Mouse (Mus musculus): ENCODE data around the gene Prr5. TPM values are rescaled to one million over a fixed set of nuclear protein-coding genes. Genes with fewer than 3 reads are reported as not detected.
A peak's percentile ranks its signal among the peaks of the same experiment; 100 is the strongest.

Gene Prr5
- polyA plus RNA-seq, 2 experiments, result 3.0 to 5.2 TPM

GRCm38 (mm10) chr15:84705351-84705901, 36.0 kb downstream of the Prr5 start:
- WGBS (ENCODE audit: insufficient replicate concordance), result 58% methylated on average over 6 of the region's 6 CpGs

GRCm38 (mm10) chr15:84706983-84707619, 37.7 kb downstream of the Prr5 start:
- no peaks in the 10 kb centered on the region for H3K27me3 ChIP-seq (ENCODE audit: control insufficient read depth, insufficient read depth, low read length)
- H3K36me3 ChIP-seq (replicated peaks; ENCODE audit: control insufficient read depth, insufficient read depth, low read depth), result no peaks in the 10 kb centered on the region
- TF ChIP-seq CTCF (IDR thresholded peaks at IDR 0.05; ENCODE audit: low read depth) (no peak), EP300 (IDR thresholded peaks at IDR 0.05; ENCODE audit: low read depth) (no peak)
- 52% methylated on average over 6 of the region's 6 CpGs for WGBS (ENCODE audit: insufficient replicate concordance)
- peaks cover 0 to 4% of the 10 kb centered on the region in 2 experiments; a peak in 1 of 4 replicates for H3K4me1 ChIP-seq (replicated peaks; ENCODE audit: control insufficient read depth in 2 of 2, insufficient read depth in 2 of 2, low read length in 1 of 2)
- H3K27ac ChIP-seq, result no peak overlapping the region
- no peak overlapping the region for H3K4me2 ChIP-seq (ENCODE audit: low read depth)
- H3K9ac ChIP-seq (replicated peaks), result no peak overlapping the region
- peak; percentile 41; the same call in 1 of the 2 replicates for ATAC-seq (ENCODE audit: insufficient read depth)
- H3K9me3 ChIP-seq (ENCODE audit: control insufficient read depth, low read length), result no peaks in the 10 kb centered on the region
- H3K4me3 ChIP-seq (ENCODE audit: insufficient read depth in 1 of 2, low read depth in 2 of 2, low read length in 2 of 2), result no peak overlapping the region
- DNase-seq (ENCODE audit: low read depth in 3 of 3, low spot score in 3 of 3), result no peak

More at GRCm38 (mm10) chr15:84705351-84705901, 36.0 kb downstream of the Prr5 start:
- no peak overlapping the region for H3K4me3 ChIP-seq (ENCODE audit: insufficient read depth in 1 of 2, low read depth in 2 of 2, low read length in 2 of 2)
- H3K4me1 ChIP-seq (replicated peaks; ENCODE audit: control insufficient read depth in 2 of 2, insufficient read depth in 2 of 2, low read length in 1 of 2), result peaks cover 0 to 4% of the 10 kb centered on the region in 2 experiments; a peak in 1 of 4 replicates
- H3K36me3 ChIP-seq (replicated peaks; ENCODE audit: control insufficient read depth, insufficient read depth, low read depth), result no peaks in the 10 kb centered on the region
- no peak overlapping the region for H3K9ac ChIP-seq (replicated peaks)
- ATAC-seq (ENCODE audit: insufficient read depth) (no peak), DNase-seq (ENCODE audit: low read depth in 3 of 3, low spot score in 3 of 3) (no peak)
- no peaks in the 10 kb centered on the region for H3K9me3 ChIP-seq (ENCODE audit: control insufficient read depth, low read length)
- H3K27me3 ChIP-seq (ENCODE audit: control insufficient read depth, insufficient read depth, low read length), result no peaks in the 10 kb centered on the region
- no peak overlapping the region for H3K4me2 ChIP-seq (ENCODE audit: low read depth)
- TF ChIP-seq CTCF (IDR thresholded peaks at IDR 0.05; ENCODE audit: low read depth) (no peak), EP300 (IDR thresholded peaks at IDR 0.05; ENCODE audit: low read depth) (no peak)
- no peak overlapping the region for H3K27ac ChIP-seq

GRCm38 (mm10) chr15:84712566-84713405, 43.4 kb downstream of the Prr5 start:
- 44% methylated on average over 14 of the region's 14 CpGs for WGBS (ENCODE audit: insufficient replicate concordance)
- H3K36me3 ChIP-seq (replicated peaks; ENCODE audit: control insufficient read depth, insufficient read depth, low read depth), result no peaks in the 10 kb centered on the region
- ATAC-seq (ENCODE audit: insufficient read depth) (no peak), DNase-seq (ENCODE audit: low read depth in 3 of 3, low spot score in 3 of 3) (no peak)
- no peak for TF ChIP-seq EP300 (IDR thresholded peaks at IDR 0.05; ENCODE audit: low read depth)
- no peak for TF ChIP-seq CTCF (IDR thresholded peaks at IDR 0.05; ENCODE audit: low read depth)
- H3K27ac ChIP-seq, result no peak overlapping the region
- H3K9me3 ChIP-seq (ENCODE audit: control insufficient read depth, low read length), result no peaks in the 10 kb centered on the region
- H3K4me1 ChIP-seq (replicated peaks; ENCODE audit: control insufficient read depth in 2 of 2, insufficient read depth in 2 of 2, low read length in 1 of 2), result peaks cover 0 to 3% of the 10 kb centered on the region in 2 experiments; a peak in 2 of 4 replicates
- no peaks in the 10 kb centered on the region for H3K27me3 ChIP-seq (ENCODE audit: control insufficient read depth, insufficient read depth, low read length)
- no peak overlapping the region for H3K9ac ChIP-seq (replicated peaks)
- H3K4me3 ChIP-seq (ENCODE audit: insufficient read depth in 1 of 2, low read depth in 2 of 2, low read length in 2 of 2), result no peak overlapping the region
- H3K4me2 ChIP-seq (ENCODE audit: low read depth), result no peak overlapping the region

GRCm38 (mm10) chr15:84714730-84715129, 45.3 kb downstream of the Prr5 start:
- Histone ChIP-seq H3K9me3 (ENCODE audit: control insufficient read depth, low read length) (no peaks in the 10 kb centered on the region), H3K4me1 (replicated peaks; ENCODE audit: control insufficient read depth in 2 of 2, insufficient read depth in 2 of 2, low read length in 1 of 2) (peaks cover 0 to 3% of the 10 kb centered on the region in 2 experiments; a peak in 2 of 4 replicates), H3K27ac (no peak overlapping the region), H3K27me3 (ENCODE audit: control insufficient read depth, insufficient read depth, low read length) (no peaks in the 10 kb centered on the region; the same call in 1 of the 2 replicates), H3K4me3 (ENCODE audit: insufficient read depth in 1 of 2, low read depth in 2 of 2, low read length in 2 of 2) (no peak overlapping the region), H3K36me3 (replicated peaks; ENCODE audit: control insufficient read depth, insufficient read depth, low read depth) (no peaks in the 10 kb centered on the region), H3K9ac (replicated peaks) (no peak overlapping the region), H3K4me2 (ENCODE audit: low read depth) (peak overlapping the region; percentile 26)
- DNase-seq (ENCODE audit: low read depth in 3 of 3, low spot score in 3 of 3), result peak in 1 of 3 experiments; percentile 13
- WGBS (ENCODE audit: insufficient replicate concordance), result under 1% methylated on average over 17 of the region's 17 CpGs
- TF ChIP-seq CTCF (IDR thresholded peaks at IDR 0.05; ENCODE audit: low read depth) (0 out of 2 replicates have a peak, but pooled peaks have one; percentile 10), EP300 (IDR thresholded peaks at IDR 0.05; ENCODE audit: low read depth) (no peak)
- ATAC-seq (ENCODE audit: insufficient read depth), result peak; percentile 51
